Mouse (Mus musculus): ENCODE measurements at regions not wholly inside any gene's neighbourhood (a gene's known extent, or its start where the extent isn't known, plus 50 kb on each side); places are given as distances from the start of the nearest gene placed in this dataset.

- TF ChIP-seq CTCF (IDR thresholded peaks at IDR 0.05; ENCODE audit: insufficient read depth, low read depth, low read length): no peak
- no peak for TF ChIP-seq POLR2A (IDR thresholded peaks at IDR 0.05; ENCODE audit: insufficient read depth, low read depth, low read length)
Measured at GRCm38 (mm10) chr16:55471396-55471795, 173.6 kb upstream of the Zpld1 start.

All from olfactory bulb, adult 2 months (tissue).